Mouse (Mus musculus) heart, adult 2 months (tissue): Measurements from ENCODE around the gene Vwa5b1.

ENCODE experiments used
- CTCF ChIP-seq: fragments of 200-600 bp; IDR thresholded peaks from 2 replicates; pipeline ENCODE4 v1.8.1; 2022; ENCODE audit warnings: antibody characterized with exemption, mild to moderate bottlenecking, moderate library complexity
- EP300 ChIP-seq: fragments of 200-500 bp; IDR thresholded peaks from 2 replicates; pipeline ENCODE4 v1.6.1; 2011; ENCODE audit warnings: low read depth, low read length, control low read depth; ENCODE audit not compliant: insufficient read depth
- POLR2A ChIP-seq: fragments of 200-500 bp; IDR thresholded peaks from 2 replicates; pipeline ENCODE4 v1.6.1; 2011; ENCODE audit warnings: mild to moderate bottlenecking, low read depth, low read length, control low read depth; ENCODE audit not compliant: insufficient read depth

- TF ChIP-seq CTCF (no peak), EP300 (no peak), POLR2A (no peak)
Observed at GRCm38 (mm10) chr4:138680124-138680523, 44.4 kb upstream of the Vwa5b1 start.
